Mouse (Mus musculus) G1E (cell line): Measurements from ENCODE around the gene Gm11214. TPM values are rescaled to one million over a fixed set of nuclear protein-coding genes. Genes with fewer than 3 reads are reported as not detected.

Experiments
- ATAC-seq: 2 replicates; pipeline ENCODE4 v1.8.0; 2016; ENCODE audit warnings: mild to moderate bottlenecking; ENCODE audit not compliant: insufficient number of reproducible peaks, poor library complexity, low FRiP score, severe bottlenecking; ENCODE audit errors: extremely low read depth
- DNase-seq: peaks from one replicate; pipeline ENCODE4 v3.0.0; 2012; ENCODE audit warnings: low spot score
- H3K27me3 ChIP-seq: 2 replicates; pipeline ENCODE4 v1.6.1; 2012; ENCODE audit warnings: mild to moderate bottlenecking, low read length, inconsistent platforms; ENCODE audit not compliant: insufficient read depth
- H3K36me3 ChIP-seq: replicated peaks from 2 replicates; pipeline ENCODE3; 2012; ENCODE audit warnings: mild to moderate bottlenecking, inconsistent platforms
- H3K4me1 ChIP-seq: 2 replicates; pipeline ENCODE4 v1.6.1; 2012; ENCODE audit warnings: low read depth, low read length, inconsistent platforms, mixed read lengths; ENCODE audit not compliant: insufficient read depth
- H3K4me3 ChIP-seq: 2 replicates; pipeline ENCODE4 v1.5.1; 2012; ENCODE audit warnings: low read depth, mild to moderate bottlenecking, inconsistent platforms, low read length, moderate library complexity, mixed read lengths
- H3K9me3 ChIP-seq: replicated peaks from 2 replicates; pipeline ENCODE4 v1.6.1; 2012; ENCODE audit warnings: inconsistent platforms
- CTCF ChIP-seq: IDR thresholded peaks from 2 replicates; pipeline ENCODE4 v1.5.1; 2012; ENCODE audit warnings: low read depth, low read length, inconsistent platforms, mixed read lengths
- GATA1 ChIP-seq: IDR thresholded peaks from 2 replicates; pipeline ENCODE4 v1.6.1; 2012; ENCODE audit warnings: borderline replicate concordance, low read length, inconsistent platforms, mixed read lengths
- GATA2 ChIP-seq: IDR thresholded peaks from 2 replicates; pipeline ENCODE4 v1.6.1; 2012; ENCODE audit warnings: low read depth, low read length, inconsistent platforms, borderline replicate concordance
- POLR2AphosphoS5 ChIP-seq: IDR thresholded peaks from 2 replicates; pipeline ENCODE4 v1.6.1; 2012; ENCODE audit warnings: low read depth, low read length, inconsistent platforms; ENCODE audit not compliant: insufficient replicate concordance
- TAL1 ChIP-seq: conservative IDR thresholded peaks from 2 replicates; pipeline ENCODE4 v1.6.1; 2012; ENCODE audit warnings: low read depth, low read length, inconsistent platforms, mixed read lengths
- polyA plus RNA-seq: library from polyadenylated mRNA; stranded (reverse); fragments of >175 nt; gene quantifications from 2 replicates; pipeline ENCODE4 v1.2.3, GENCODE M21; 2012
- total RNA-seq, 2 experiments: library from RNA; stranded (forward) in 1 of 2; stranded (reverse) in 1 of 2; fragments of 200-1000 nt in 1 of 2; fragments of >200 nt in 1 of 2; fragmentation: Nextera tagmentation in 1 of 2; gene quantifications; 2 replicates each; pipeline ENCODE4 v1.2.3; 2014 to 2017

The Gm11214 gene
- total RNA-seq (2014; fragmentation: Nextera tagmentation), result not detected in 2 replicates
- total RNA-seq (2017), result not detected in 2 replicates
- not detected in 2 replicates for polyA plus RNA-seq

GRCm38 (mm10) chr4:63663279-63663678 lies at the start of gene Gm11214:
Gene Gm11214, minus strand, starts transcription at chr4:63663379.
- DNase-seq (no peak), ATAC-seq (no peak)
- no peak within 1 kb of the TSS for H3K4me3 ChIP-seq
- no peaks in the 10 kb centered on the region for H3K27me3 ChIP-seq
- H3K9me3 ChIP-seq, result peaks cover 29% of the 10 kb centered on the region
- no peak for TF ChIP-seq POLR2AphosphoS5
- TF ChIP-seq GATA2, result no peak
- TF ChIP-seq TAL1, result no peak
- no peak for TF ChIP-seq CTCF
- TF ChIP-seq GATA1, result no peak
- no peaks in the 10 kb centered on the region for H3K36me3 ChIP-seq
- H3K4me1 ChIP-seq, result no peaks in the 10 kb centered on the region

- H3K4me1 ChIP-seq, result no peaks in the 10 kb centered on the region
- no peak for DNase-seq
- no peaks in the 10 kb centered on the region for H3K27me3 ChIP-seq
- ATAC-seq, result no peak
- no peak overlapping the region for H3K4me3 ChIP-seq
- peaks cover 20% of the 10 kb centered on the region for H3K9me3 ChIP-seq
- TF ChIP-seq TAL1, result no peak
- no peak for TF ChIP-seq GATA2
- no peak for TF ChIP-seq POLR2AphosphoS5
- TF ChIP-seq CTCF, result no peak
- no peaks in the 10 kb centered on the region for H3K36me3 ChIP-seq
These were observed 48.7 kb upstream of the Gm11214 start for GRCm38 (mm10) chr4:63711886-63712285.

- Histone ChIP-seq H3K4me3 (no peak overlapping the region), H3K4me1 (no peaks in the 10 kb centered on the region), H3K36me3 (no peaks in the 10 kb centered on the region), H3K9me3 (peaks cover 27% of the 10 kb centered on the region), H3K27me3 (no peaks in the 10 kb centered on the region)
- DNase-seq (no peak), ATAC-seq (no peak)
- TF ChIP-seq GATA2, result no peak
- no peak for TF ChIP-seq GATA1
- no peak for TF ChIP-seq CTCF
These were observed 47.4 kb upstream of the Gm11214 start for GRCm38 (mm10) chr4:63710431-63711220.

GRCm38 (mm10) chr4:63706279-63706971 lies 43.2 kb upstream of the Gm11214 start:
- Histone ChIP-seq H3K36me3 (no peaks in the 10 kb centered on the region), H3K4me1 (no peaks in the 10 kb centered on the region), H3K27me3 (no peaks in the 10 kb centered on the region), H3K4me3 (no peak overlapping the region), H3K9me3 (peaks cover 26% of the 10 kb centered on the region)
- no peak for DNase-seq
- no peak for ATAC-seq
- no peak for TF ChIP-seq POLR2AphosphoS5
- TF ChIP-seq GATA1, result no peak
- TF ChIP-seq TAL1, result no peak
- TF ChIP-seq GATA2, result no peak
- no peak for TF ChIP-seq CTCF

- TF ChIP-seq GATA2, result no peak
- TF ChIP-seq CTCF, result no peak
- TF ChIP-seq GATA1, result no peak
- TF ChIP-seq TAL1, result no peak
- no peak for TF ChIP-seq POLR2AphosphoS5
- Histone ChIP-seq H3K4me1 (no peaks in the 10 kb centered on the region), H3K27me3 (no peaks in the 10 kb centered on the region), H3K36me3 (no peaks in the 10 kb centered on the region), H3K4me3 (no peak overlapping the region), H3K9me3 (peaks cover 29% of the 10 kb centered on the region)
- no peak for DNase-seq
- no peak for ATAC-seq
These were observed 41.1 kb upstream of the Gm11214 start for GRCm38 (mm10) chr4:63704232-63704631.

GRCm38 (mm10) chr4:63703686-63704085 lies 40.5 kb upstream of the Gm11214 start:
- Histone ChIP-seq H3K27me3 (no peaks in the 10 kb centered on the region), H3K9me3 (peaks cover 26% of the 10 kb centered on the region), H3K36me3 (no peaks in the 10 kb centered on the region), H3K4me3 (no peak overlapping the region), H3K4me1 (no peaks in the 10 kb centered on the region)
- ATAC-seq, result no peak
- TF ChIP-seq TAL1 (no peak), POLR2AphosphoS5 (no peak), CTCF (no peak), GATA2 (no peak), GATA1 (no peak)
- no peak for DNase-seq
